Mouse (Mus musculus) testis, postnatal 14 days (tissue): ENCODE data around the gene Cdk5rap1.
A peak's percentile ranks its signal among the peaks of the same experiment; 100 is the strongest.

Experiments
- DNase-seq: peaks from one replicate; pipeline ENCODE4 v3.0.0; 2021; ENCODE audit warnings: low spot score

The Cdk5rap1 gene

GRCm38 (mm10) chr2:154372842-154373500, at the start of gene Cdk5rap1:
Gene Cdk5rap1, minus strand, starts transcription at chr2:154373010.
- DNase-seq = no peak

- no peak for DNase-seq
Observed at GRCm38 (mm10) chr2:154422181-154422580, 49.4 kb upstream of the Cdk5rap1 start.

DNA sequence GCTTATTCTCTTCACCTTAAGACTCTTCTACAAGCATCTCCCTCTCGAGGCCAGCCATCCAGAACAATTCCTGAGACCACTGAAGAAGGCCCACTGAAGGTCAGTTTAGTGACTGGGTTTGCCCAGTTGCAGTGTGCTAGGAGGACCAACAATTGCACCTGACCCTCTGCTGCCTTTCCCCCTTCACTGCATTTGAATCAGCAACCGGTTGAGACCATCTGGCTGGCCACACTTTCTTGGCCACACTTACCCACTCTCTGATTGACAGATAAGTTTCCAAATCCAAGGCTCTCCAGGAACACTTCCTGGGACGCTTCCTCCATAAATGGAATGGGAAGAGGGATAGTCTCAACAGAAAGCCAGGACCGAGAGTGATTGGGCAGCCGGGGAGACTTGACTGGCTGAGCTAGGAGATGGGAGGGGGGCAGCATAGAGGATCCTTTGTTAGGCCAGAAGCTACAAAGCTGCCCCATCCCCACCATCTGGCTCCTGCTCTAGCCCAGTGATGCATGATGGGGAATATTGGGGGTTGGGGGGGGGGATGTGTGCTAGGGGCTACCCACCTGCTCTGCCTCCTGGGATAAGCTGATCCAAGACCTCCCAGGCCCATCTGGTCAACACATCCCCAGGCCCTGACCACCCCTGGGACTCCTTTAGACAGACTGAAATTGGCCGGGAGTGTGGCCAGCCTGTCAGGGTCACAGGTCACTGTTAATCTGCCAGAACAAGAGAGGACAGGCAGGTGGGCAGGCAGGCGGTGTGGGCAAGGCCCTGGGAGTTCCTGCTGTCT, 48.3 kb upstream of the Cdk5rap1 start:
- no peak for DNase-seq

DNA sequence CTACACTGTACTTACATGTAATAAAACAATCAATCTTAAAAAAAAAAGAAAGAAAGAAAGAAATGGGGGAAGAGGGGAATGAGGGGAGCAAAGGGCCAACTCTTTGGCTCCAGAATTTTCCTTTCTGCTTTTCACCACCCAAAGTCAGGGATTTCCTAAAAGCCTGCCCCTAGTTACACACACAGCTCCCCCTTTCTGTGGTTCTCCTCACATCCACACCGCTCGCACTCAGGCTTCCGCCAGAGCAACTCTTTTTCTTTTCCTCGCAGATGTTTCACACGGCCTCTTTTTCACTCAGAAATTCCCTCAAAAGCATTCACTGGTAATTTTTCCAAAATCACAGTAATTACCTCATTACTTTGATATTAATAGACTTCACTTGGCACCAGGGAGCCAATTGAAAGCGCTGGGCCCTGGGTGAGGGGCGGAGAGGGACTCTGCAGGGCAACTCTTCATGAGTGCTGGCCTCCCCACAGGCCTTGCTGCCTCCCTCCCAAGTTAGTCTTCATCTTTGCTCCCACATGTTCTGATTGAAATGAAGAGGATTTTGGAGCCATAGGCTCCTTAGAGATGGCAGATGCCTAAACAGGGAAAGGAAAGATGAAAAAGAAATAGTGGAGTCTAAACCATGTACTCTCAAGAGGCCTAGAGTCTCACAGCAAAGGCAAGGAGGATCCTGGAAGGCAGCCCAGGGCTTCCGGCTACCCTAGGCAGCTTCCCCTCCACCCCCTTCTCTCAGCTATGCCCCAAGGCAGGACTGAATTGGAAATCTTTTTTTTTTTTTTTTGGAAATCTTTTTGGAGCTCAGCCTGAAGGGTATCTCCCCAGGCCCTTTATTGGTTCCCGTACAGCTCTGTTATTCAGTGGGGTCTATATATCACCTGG, 47.1 kb upstream of the Cdk5rap1 start:
- no peak for DNase-seq

GRCm38 (mm10) chr2:154418001-154418400, 45.2 kb upstream of the Cdk5rap1 start:
- peak; percentile 62 for DNase-seq

- peak; percentile 60 for DNase-seq
Observed at GRCm38 (mm10) chr2:154417107-154417506, 44.3 kb upstream of the Cdk5rap1 start.

DNA sequence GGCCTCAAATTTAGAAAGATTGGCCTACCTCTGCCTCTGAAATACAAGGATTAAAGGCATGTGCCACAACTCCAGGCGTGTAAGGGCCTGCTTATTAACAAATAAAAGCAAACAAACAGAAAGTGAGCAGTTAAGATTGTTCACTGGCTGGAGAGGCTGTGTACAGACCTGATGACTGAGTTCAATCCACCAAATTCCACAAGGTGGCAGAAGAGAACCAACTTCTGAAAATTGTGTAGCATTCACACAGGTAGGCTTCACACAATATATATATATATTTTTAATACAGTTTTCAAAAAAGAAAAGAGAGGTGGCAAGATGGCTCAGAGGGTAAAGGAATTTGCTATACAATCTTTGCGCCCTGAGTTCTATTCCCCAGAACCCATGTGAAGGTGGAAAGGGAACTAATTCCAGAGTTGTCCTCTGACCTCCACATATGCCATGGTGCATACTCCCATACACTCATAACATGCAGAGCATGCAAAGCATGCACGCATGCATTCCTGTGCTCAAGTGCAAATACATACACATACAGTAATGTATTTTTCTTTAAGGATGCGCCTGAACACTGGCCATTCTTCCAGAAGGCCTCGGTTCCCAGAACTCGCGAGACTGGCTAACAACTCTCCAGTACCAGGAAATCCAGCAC, 39.3 kb upstream of the Cdk5rap1 start:
- no peak for DNase-seq

DNA sequence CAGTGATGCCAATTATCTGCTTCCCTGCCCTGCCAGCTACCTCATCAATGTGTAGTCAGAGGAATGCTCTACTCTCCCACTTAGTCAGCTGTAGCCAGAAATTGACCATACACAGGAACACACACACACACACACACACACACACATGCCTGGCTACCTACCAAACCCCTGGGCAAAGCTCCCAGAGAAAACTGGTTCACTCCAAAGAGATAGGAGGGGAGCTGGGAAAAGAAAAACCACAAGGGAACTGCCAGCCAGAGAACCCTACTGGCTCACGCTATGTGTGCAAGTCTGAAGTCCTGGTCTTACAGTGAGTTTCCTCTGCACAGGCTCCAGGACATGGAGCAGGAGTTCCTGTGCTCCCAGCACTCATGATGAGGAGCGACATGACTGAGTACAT, 37.5 kb upstream of the Cdk5rap1 start:
- no peak for DNase-seq

DNA sequence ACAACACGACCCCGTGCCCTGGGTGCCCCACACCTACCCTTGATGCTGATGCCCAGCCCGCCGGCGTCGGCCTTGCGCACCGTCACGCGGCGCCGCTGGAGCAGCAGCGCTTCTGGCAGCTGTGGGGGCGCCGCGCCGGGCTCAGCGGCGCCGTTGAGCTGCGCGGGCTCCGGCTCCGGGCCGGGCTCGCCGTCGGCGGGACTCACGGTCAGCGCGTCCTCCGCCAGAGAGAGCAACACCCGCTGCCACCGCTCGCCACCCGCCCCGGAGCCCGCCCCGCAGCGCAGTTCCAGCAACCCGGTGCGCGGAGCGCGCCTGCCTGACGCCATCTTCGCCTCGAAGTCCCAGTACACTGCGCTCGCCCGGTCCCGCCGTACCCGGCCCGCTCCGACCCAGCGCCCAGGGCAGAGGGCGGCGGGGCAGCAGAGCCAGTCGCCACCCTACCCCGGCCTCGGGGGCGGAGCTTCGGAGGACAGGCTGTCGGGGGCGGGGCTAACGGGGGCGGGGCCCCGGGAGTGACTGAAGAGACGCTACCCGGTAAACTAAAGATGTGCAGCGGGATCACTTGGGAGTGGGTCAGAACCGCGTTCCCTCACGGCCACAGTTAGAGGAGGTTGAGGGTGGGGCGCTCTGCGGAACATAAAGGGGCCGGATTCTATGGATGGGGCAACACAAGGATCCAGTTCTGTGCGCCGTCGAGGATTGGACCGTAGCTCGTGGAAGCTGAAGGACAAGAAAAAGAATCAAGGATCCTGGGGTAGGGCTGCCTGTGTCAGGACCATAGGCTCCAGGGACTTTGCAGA, 35.0 kb upstream of the Cdk5rap1 start, which contains the start of gene Snta1:
TSS of gene Snta1 (minus strand) at position 457 of the 803 bp plus-strand sequence.
- DNase-seq = peak; percentile 85

- no peak for DNase-seq
Observed at GRCm38 (mm10) chr2:154407063-154407642, 34.3 kb upstream of the Cdk5rap1 start.

DNA sequence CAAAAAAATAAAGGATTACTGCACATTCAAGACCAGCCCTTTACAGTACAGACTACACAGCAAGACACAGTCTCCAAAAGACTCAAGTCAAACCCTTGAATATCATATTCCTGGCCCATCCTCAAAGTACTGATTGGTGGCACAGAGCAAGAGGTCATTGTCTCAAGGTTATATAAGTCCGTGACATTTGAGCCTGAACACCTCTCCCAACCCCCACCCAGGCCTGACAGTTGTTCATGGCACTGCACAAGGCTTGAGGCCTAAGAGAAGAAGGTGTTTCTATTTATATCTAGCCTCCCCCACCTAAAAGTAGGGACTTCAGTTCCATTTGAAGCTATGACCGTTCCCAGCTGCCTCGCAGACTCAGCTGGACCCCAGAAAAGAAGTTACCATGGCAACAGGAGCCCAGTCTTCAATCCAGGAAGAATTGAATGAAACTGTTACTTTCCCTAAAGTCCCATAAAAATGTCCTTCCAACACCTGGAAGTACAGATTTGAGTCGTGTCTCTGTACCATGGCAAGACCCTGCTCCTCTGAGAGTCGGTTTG, 32.7 kb upstream of the Cdk5rap1 start:
- DNase-seq = no peak

GRCm38 (mm10) chr2:154402811-154403210, 30.0 kb upstream of the Cdk5rap1 start:
- DNase-seq = peak; percentile 56

GRCm38 (mm10) chr2:154401976-154402375, 29.2 kb upstream of the Cdk5rap1 start:
- no peak for DNase-seq

DNA sequence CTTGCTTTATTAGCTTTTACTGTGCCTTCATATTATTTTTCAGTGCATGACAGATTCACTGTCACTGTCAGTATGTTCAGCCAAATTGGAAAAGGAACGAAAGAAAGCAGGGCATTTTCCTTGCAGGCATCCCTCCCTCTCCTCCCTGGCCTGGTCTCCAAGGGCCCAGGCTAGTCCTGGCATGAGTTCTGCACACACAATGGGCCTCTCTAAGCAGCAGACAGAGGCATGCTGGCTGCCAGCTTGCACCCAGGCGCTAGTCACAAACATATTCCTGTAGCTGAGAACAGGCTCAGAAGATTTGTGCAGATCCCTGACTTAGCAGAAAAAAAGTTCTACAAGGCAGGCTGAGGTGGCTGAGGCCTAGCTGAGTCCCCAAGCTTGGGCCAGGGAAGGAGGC, 26.5 kb upstream of the Cdk5rap1 start:
- DNase-seq = no peak

GRCm38 (mm10) chr2:154398267-154398666, 25.5 kb upstream of the Cdk5rap1 start:
- DNase-seq = no peak

DNA sequence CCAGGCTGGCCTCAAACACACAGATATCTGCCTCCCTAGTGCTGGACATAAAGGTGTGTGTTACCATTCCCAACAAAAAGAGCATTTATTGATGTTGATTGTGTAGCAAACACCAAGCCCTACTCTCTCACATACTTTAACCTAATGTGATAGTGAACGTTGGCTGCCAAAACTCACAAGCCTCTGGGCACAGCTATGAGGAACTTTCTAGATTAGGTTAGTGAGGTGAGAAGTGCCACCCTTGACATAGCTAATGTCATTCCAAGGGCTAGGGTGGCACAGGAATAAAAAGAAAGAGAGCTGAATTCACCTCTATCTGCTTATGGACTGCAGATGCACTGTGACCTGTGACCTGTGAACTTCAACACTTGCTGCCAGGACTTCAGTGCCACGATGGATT, 23.7 kb upstream of the Cdk5rap1 start:
- no peak for DNase-seq

- DNase-seq = no peak
Observed at GRCm38 (mm10) chr2:154394602-154395001, 21.8 kb upstream of the Cdk5rap1 start.

DNA sequence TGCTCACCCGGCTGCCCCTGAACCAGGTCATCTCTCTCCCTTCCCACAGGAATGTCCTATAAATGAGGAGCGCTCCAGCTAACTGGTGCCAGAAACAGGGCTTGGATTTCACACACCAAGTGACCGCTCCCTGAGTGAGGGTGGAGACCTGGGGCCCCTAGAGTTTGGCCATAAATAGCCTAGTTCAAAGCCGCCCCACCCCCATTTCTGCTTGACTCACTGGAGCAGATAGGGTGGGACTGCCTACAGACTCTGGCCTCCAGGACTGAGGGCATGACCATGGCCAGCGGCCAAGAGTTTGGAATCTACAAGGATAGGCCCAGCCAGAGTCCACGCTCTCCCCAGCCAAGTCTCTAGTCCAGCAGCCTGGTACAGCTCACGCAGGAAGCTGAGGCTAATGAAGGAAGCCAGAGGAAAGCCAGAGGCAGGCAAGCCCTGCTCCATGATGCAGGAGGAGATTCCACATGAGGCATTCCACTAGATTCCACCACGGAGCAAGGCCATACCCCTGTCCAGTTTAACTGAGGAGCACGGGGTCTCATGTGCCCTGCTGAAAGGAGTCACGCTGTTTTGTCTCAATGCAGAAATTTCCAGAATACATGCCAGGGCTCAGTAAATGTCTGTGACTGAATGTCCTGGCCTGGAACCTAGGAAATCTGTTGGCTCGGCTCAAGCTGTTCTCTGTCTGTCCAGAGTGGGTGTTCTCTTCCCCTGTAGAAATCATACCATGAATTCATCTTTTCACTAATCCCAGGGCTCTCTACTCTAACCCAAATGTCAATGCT, 17.6 kb upstream of the Cdk5rap1 start:
- peak; percentile 77 for DNase-seq

DNA sequence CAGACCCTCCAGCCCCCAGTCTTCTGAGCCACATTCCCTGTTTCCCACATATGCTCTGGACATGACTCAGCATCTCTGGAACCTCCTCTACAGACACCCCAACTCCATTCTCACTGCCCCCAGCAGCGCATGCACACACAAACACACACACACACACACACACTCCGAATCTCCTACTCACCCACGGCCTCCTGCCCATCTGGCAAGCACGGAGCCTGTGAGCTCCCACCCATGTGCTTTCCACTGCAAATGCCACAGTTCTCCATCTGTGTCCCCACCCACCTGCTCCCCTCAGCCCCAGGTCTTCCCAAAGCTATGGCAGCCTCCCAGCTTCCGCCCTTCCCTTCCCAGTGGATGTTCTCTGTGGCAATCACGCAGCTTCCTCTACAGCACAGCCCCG, 6.3 kb upstream of the Cdk5rap1 start:
- DNase-seq = no peak
